Mouse (Mus musculus): ENCODE measurements at regions not wholly inside any gene's neighbourhood (a gene's known extent, or its start where the extent isn't known, plus 50 kb on each side); places are given as distances from the start of the nearest gene placed in this dataset.

DNA sequence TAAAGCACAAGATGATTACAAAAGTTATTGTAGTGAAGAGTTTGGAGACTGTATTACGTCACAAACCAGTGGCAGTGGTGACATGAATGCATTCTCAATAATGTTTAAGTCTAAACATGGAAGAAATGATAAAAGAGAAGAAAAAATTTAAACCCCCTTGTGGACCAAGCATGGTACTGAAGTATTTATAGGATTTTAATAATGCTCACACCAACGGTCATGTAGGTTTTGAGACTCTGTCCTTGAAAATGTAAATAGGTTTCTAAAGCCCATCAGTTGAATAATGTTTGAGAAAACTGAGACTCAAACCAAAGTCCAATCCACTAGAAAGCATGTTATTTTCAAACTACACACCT, 343.1 kb upstream of the Olfr161 start:
- TF ChIP-seq FLI1 (IDR thresholded peaks at IDR 0.05; ENCODE audit: low read length) (no peak), GATA1 (IDR thresholded peaks at IDR 0.05; ENCODE audit: borderline replicate concordance, low read length) (no peak)

Measured in megakaryocyte, embryonic 14.5 days (primary cell).